Mouse (Mus musculus) neural tube, embryonic 12.5 days (tissue): ENCODE results near the gene Nfatc2. TPM values are rescaled to one million over a fixed set of nuclear protein-coding genes. Genes with fewer than 3 reads are reported as not detected.

Source experiments
- ATAC-seq: fragments of 200-750 bp; cut with Nextera tagmentation; 2 replicates; pipeline ENCODE4 v1.8.0; 2017; ENCODE audit warnings: low read depth, mild to moderate bottlenecking, moderate TSS enrichment, moderate library complexity; ENCODE audit not compliant: low FRiP score
- H3K27ac ChIP-seq: fragments of 300-500 bp; sonication (generic); 2 replicates; pipeline ENCODE4 v1.5.1; 2016
- H3K27me3 ChIP-seq: fragments of 300-500 bp; sonication (generic); replicated peaks from 2 replicates; pipeline ENCODE4 v1.6.1; 2016; ENCODE audit warnings: mild to moderate bottlenecking
- H3K36me3 ChIP-seq: fragments of 300-500 bp; sonication (generic); 2 replicates; pipeline ENCODE4 v1.6.1; 2016; ENCODE audit warnings: mild to moderate bottlenecking
- H3K4me1 ChIP-seq: fragments of 300-500 bp; sonication (generic); 2 replicates; pipeline ENCODE4 v1.6.1; 2016
- H3K4me2 ChIP-seq: fragments of 300-500 bp; sonication (generic); replicated peaks from 2 replicates; pipeline ENCODE4 v1.6.1; 2016; ENCODE audit warnings: mild to moderate bottlenecking
- H3K4me3 ChIP-seq: fragments of 300-500 bp; sonication (generic); 2 replicates; pipeline ENCODE4 v1.5.1; 2016
- H3K9ac ChIP-seq: fragments of 300-500 bp; sonication (generic); 2 replicates; pipeline ENCODE4 v1.6.1; 2016; ENCODE audit warnings: mild to moderate bottlenecking
- H3K9me3 ChIP-seq: fragments of 300-500 bp; sonication (generic); 2 replicates; pipeline ENCODE4 v1.6.1; 2016; ENCODE audit warnings: mild to moderate bottlenecking
- WGBS: fragments of 180-500 bp; shearing (Covaris S2); methylation state at CpG from one replicate; pipeline ENCODE4 v1.1.7; 2016; 5-methylcytosine and 5-hydroxymethylcytosine counted together
- polyA plus RNA-seq: library from polyadenylated mRNA; unstranded; fragments of >200 nt; fragmentation: Nextera tagmentation; extraction: Ambion mirVana; gene quantifications from 2 replicates; pipeline ENCODE4 v1.2.1, GENCODE M21; 2016

Gene Nfatc2
- polyA plus RNA-seq, 1 experiment from 2014 or later = 1.5 TPM

DNA sequence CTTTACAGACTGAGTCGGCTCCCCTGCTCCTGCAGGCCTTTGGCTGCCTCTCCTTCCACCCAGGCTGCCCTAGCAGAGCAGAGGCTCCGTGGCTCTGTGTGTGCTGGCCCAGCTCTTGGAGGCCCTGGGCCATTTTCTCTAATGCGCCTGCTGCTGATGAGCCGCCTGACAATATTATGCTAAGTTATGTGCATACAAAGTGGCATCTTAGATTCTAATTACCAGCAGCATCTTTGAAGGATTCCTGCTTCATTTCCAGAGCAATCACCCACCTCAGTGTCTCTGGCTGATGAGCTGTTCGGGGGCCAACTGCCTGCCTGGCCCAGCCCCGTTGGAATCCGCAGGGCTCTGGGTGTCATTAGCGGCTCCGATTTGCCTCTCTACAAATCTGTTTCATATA, 24.9 kb upstream of the Nfatc2 start:
- H3K36me3 ChIP-seq = 0 out of 2 replicates have a peak, but pooled peaks cover 2% of the 10 kb centered on the region
- H3K27ac ChIP-seq = no peak overlapping the region
- no peaks in the 10 kb centered on the region for H3K27me3 ChIP-seq
- 0 out of 2 replicates have a peak, but pooled peaks cover 9% of the 10 kb centered on the region for H3K9me3 ChIP-seq
- H3K4me3 ChIP-seq = no peak overlapping the region
- no peak overlapping the region for H3K4me2 ChIP-seq
- WGBS = 60% methylated on average over 9 of the region's 9 CpGs
- 0 out of 2 replicates have a peak, but pooled peaks have one; percentile 26 for ATAC-seq
- H3K4me1 ChIP-seq = peaks cover 16% of the 10 kb centered on the region
- H3K9ac ChIP-seq = 0 out of 2 replicates have a peak overlapping the region, but pooled peaks have one; percentile 0

DNA sequence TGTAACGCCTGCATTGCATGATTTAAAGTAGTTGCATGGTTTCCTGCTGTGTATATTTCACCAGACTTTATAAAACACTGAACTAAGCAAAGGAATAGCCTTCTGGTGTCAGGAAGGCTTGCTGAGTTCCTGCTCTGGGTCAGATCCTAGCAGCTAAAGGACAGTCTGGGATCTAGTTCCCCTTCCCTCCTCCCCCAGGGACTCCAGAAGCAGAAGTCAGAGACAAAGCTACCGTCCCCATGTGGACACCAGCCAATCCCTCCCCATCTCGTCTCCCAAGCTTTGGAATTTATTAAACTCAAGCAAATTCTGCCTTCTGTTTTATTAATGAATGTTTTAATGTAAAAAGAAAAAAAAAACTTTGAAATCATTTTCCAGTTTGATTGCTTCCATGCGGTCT, 23.6 kb upstream of the Nfatc2 start:
- Histone ChIP-seq H3K4me1 (peaks cover 16% of the 10 kb centered on the region), H3K4me2 (no peak overlapping the region), H3K27me3 (no peaks in the 10 kb centered on the region), H3K36me3 (0 out of 2 replicates have a peak, but pooled peaks cover 2% of the 10 kb centered on the region), H3K27ac (no peak overlapping the region), H3K9ac (no peak overlapping the region), H3K9me3 (0 out of 2 replicates have a peak, but pooled peaks cover 9% of the 10 kb centered on the region), H3K4me3 (no peak overlapping the region)
- no peak for ATAC-seq
- 72% methylated on average over 4 of the region's 4 CpGs for WGBS

GRCm38 (mm10) chr2:168621111-168621802, 19.8 kb upstream of the Nfatc2 start:
- Histone ChIP-seq H3K27me3 (no peaks in the 10 kb centered on the region), H3K9ac (no peak overlapping the region), H3K9me3 (0 out of 2 replicates have a peak, but pooled peaks cover 9% of the 10 kb centered on the region), H3K36me3 (0 out of 2 replicates have a peak, but pooled peaks cover 2% of the 10 kb centered on the region), H3K4me3 (no peak overlapping the region), H3K4me1 (peaks cover 17% of the 10 kb centered on the region), H3K4me2 (no peak overlapping the region), H3K27ac (no peak overlapping the region)
- 80% methylated on average over 11 of the region's 11 CpGs for WGBS
- no peak for ATAC-seq

DNA sequence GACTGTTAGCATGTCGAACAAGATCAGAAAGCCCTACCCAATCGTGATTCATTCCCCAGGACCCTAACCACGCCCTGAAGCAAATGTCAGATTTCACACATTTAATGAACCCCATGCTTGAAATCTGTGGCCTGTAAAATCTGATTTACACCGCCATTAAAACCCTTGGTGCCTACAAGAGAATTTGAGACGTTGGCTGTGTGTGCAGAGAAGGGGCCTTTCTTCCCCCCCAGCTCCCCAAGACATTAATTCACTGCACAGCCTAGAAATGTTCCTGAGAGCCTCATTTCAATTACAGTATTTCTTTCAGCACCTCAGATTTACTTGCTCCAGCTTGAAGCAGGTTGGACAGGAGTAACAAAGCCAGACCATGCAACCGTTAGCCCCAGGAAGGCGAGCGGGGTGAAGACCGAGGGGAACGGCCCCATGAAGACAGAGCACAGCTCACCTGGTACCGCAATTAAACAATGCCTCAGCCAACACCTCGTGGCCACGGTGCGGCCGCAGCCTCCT, 16.8 kb upstream of the Nfatc2 start:
- no peak overlapping the region for H3K4me2 ChIP-seq
- H3K4me3 ChIP-seq = no peak overlapping the region
- H3K27ac ChIP-seq = no peak overlapping the region
- H3K4me1 ChIP-seq = peaks cover 10% of the 10 kb centered on the region
- no peaks in the 10 kb centered on the region for H3K27me3 ChIP-seq
- no peaks in the 10 kb centered on the region for H3K36me3 ChIP-seq
- H3K9me3 ChIP-seq = 0 out of 2 replicates have a peak, but pooled peaks cover 5% of the 10 kb centered on the region
- H3K9ac ChIP-seq = no peak overlapping the region
- WGBS = 63% methylated on average over 15 of the region's 15 CpGs
- ATAC-seq = no peak

GRCm38 (mm10) chr2:168615160-168615559, 13.7 kb upstream of the Nfatc2 start:
- WGBS = 88% methylated on average over 3 of the region's 3 CpGs
- Histone ChIP-seq H3K4me3 (no peak overlapping the region), H3K9ac (no peak overlapping the region), H3K9me3 (no peaks in the 10 kb centered on the region), H3K4me1 (peaks cover 10% of the 10 kb centered on the region), H3K27ac (no peak overlapping the region), H3K27me3 (no peaks in the 10 kb centered on the region), H3K36me3 (no peaks in the 10 kb centered on the region), H3K4me2 (no peak overlapping the region)
- ATAC-seq = no peak

- no peak overlapping the region for H3K4me3 ChIP-seq
- H3K36me3 ChIP-seq = no peaks in the 10 kb centered on the region
- peaks cover 13% of the 10 kb centered on the region for H3K4me1 ChIP-seq
- no peaks in the 10 kb centered on the region for H3K9me3 ChIP-seq
- 79% methylated on average over 18 of the region's 18 CpGs for WGBS
- no peak overlapping the region for H3K4me2 ChIP-seq
- H3K27me3 ChIP-seq = no peaks in the 10 kb centered on the region
- no peak overlapping the region for H3K27ac ChIP-seq
- H3K9ac ChIP-seq = no peak overlapping the region
- no peak for ATAC-seq
Measured at GRCm38 (mm10) chr2:168614170-168614872, 12.9 kb upstream of the Nfatc2 start.

GRCm38 (mm10) chr2:168613092-168613880, 11.8 kb upstream of the Nfatc2 start:
- Histone ChIP-seq H3K9me3 (no peaks in the 10 kb centered on the region), H3K4me1 (peaks cover 9% of the 10 kb centered on the region; the same call in 1 of the 2 replicates), H3K36me3 (no peaks in the 10 kb centered on the region), H3K27ac (no peak overlapping the region), H3K4me2 (no peak overlapping the region), H3K9ac (no peak overlapping the region), H3K27me3 (no peaks in the 10 kb centered on the region), H3K4me3 (no peak overlapping the region)
- no peak for ATAC-seq
- 55% methylated on average over 13 of the region's 13 CpGs for WGBS

- Histone ChIP-seq H3K4me2 (no peak overlapping the region), H3K27ac (no peak overlapping the region), H3K4me3 (no peak overlapping the region), H3K27me3 (no peaks in the 10 kb centered on the region), H3K36me3 (no peaks in the 10 kb centered on the region), H3K9me3 (no peaks in the 10 kb centered on the region), H3K4me1 (0 out of 2 replicates have a peak, but pooled peaks cover 3% of the 10 kb centered on the region), H3K9ac (no peak overlapping the region)
- ATAC-seq = no peak
- WGBS = 82% methylated on average over 3 of the region's 3 CpGs
Measured at GRCm38 (mm10) chr2:168610941-168611340, 9.5 kb upstream of the Nfatc2 start.

DNA sequence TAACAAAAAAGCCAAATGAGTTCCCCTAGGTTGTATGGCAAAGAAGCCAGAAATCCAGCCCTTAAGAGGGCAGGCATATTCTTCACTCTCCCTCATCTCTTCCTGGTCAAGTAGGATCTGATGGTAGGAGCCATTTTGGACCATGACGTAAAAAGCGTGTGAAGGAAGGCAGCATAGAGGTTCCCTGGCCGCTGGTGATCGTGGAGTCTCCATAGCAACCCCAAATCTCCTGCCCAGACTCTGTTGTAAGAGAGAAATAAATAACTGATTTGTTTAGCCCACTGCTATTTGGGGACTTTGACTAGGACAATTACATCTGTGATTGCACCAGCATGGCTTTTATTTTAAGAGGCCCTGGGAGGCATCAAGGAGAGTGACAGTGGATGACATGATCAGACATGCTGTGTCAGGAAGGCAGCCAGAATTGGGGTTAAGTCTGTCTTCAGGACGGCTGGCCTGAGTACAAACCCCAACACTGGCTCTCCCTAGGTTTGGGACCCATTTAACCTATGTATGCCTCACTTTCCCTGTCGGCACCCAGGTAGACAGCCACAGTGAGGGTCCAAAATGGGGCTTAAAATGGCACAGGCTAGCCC, 8.3 kb upstream of the Nfatc2 start:
- no peaks in the 10 kb centered on the region for H3K9me3 ChIP-seq
- WGBS = 37% methylated on average over 6 of the region's 6 CpGs
- H3K4me1 ChIP-seq = peaks cover 9% of the 10 kb centered on the region; the same call in 1 of the 2 replicates
- H3K4me3 ChIP-seq = no peak overlapping the region
- no peak overlapping the region for H3K9ac ChIP-seq
- no peak overlapping the region for H3K27ac ChIP-seq
- 0 out of 2 replicates have a peak, but pooled peaks have one; percentile 33 for ATAC-seq
- no peaks in the 10 kb centered on the region for H3K27me3 ChIP-seq
- H3K36me3 ChIP-seq = no peaks in the 10 kb centered on the region
- H3K4me2 ChIP-seq = no peak overlapping the region

DNA sequence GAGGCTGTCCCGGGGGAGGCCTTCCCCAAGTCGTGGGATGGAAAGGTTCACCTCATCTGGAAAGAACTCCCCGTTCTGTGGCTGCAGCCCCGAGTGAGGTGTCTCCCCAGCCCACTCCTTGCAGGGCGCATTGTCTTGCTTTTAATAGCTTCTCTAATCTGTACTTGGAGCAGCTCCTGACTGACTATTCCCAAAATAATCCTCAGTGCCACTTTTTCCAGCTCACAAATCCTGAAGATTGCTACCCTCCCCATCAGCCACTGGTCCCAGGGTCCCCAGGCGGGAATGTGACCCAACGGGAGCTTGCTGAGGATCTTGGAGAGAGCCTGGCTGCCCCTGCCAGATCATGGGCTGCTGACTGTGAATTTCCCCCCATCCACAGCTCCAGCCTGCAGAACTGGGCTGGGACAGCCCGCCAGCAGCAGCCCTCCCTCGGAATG, 6.7 kb upstream of the Nfatc2 start:
- H3K9me3 ChIP-seq = no peaks in the 10 kb centered on the region
- WGBS = 68% methylated on average over 9 of the region's 9 CpGs

DNA sequence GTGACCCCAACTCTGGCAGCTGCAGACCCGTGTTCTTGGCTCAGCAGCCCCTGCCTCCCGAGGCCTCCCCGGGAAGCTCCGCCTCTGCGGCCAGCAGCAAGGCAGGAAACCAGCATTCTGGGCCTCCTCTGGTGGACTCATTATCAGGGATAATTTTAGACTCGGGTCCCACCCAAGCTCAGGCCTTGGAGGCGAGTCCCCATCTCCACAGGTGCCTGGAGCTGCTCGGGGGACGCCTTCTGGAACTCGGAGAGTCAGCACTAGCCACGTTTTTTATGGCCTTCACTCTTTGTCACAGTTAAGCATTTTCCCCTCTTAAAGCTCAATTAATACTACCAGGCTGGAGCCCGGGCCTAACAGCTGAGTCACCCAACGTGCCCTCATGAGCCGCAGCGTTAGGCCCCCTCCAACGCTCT, 3.2 kb upstream of the Nfatc2 start:
- Histone ChIP-seq H3K27me3 (peaks cover 37% of the 10 kb centered on the region), H3K4me1 (peaks cover 30% of the 10 kb centered on the region), H3K27ac (no peak overlapping the region), H3K9ac (no peak overlapping the region), H3K9me3 (no peaks in the 10 kb centered on the region), H3K4me3 (no peak overlapping the region), H3K4me2 (no peak overlapping the region), H3K36me3 (no peaks in the 10 kb centered on the region)
- no peak for ATAC-seq
- 17% methylated on average over 16 of the region's 16 CpGs for WGBS

More for the DNA sequence above, 6.7 kb upstream of the Nfatc2 start:
- peaks cover 13% of the 10 kb centered on the region; the same call in 1 of the 2 replicates for H3K4me1 ChIP-seq
- no peaks in the 10 kb centered on the region for H3K36me3 ChIP-seq
- H3K27me3 ChIP-seq = peaks cover 3% of the 10 kb centered on the region; the same call in 1 of the 2 replicates
- H3K4me3 ChIP-seq = no peak overlapping the region
- H3K4me2 ChIP-seq = no peak overlapping the region
- no peak overlapping the region for H3K9ac ChIP-seq
- no peak overlapping the region for H3K27ac ChIP-seq
- ATAC-seq = no peak
